Mouse (Mus musculus): ENCODE measurements around the gene Atp11c. TPM values are rescaled to one million over a fixed set of nuclear protein-coding genes. Genes with fewer than 3 reads are reported as not detected.

Atp11c gene
- polyA plus RNA-seq, 1 experiment from 2014 or later, result 5.9 TPM

DNA sequence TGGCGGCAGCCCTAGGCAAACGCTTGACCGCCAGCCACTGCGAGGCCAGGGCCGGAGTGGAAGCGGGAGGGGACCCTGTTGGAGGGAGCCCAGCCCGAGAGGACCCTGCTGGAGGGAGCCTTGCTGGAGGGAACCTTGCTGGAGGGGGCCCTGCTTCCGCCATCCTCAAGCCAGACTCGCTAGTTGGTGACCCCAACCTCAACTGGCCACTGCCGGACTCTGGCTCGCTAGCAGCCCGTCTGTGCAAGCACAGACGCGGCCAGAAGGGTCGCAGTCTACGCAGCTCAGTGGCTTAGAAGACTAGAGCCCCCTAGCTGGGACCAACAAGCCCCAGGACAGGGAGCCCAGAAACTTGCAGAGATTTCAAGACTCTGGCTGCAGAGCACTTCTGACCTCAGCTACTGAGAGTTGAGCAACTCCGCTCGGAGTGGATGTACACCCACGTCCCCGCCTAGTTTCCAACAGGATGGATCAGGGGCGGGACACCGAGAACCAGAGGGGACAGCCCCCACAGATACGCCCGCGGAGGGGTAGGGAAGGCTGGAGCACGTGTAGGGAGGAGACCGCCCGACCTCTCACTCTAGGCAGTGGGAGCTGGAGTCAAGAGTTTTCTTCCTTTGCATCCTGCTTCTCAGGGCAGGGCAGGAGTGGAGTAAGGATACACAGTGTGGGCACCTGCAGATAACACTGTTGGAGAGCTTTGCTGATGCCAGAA is 413.6 kb downstream of the Atp11c start, which contains the start of gene Mcf2:
Gene Mcf2, minus strand, starts transcription at position 346 of the 715 bp plus-strand sequence.
- Histone ChIP-seq H3K4me1 (replicated peaks) (0 out of 2 replicates have a peak, but pooled peaks cover 2% of the 10 kb centered on the region), H3K27me3 (replicated peaks) (peaks cover 14% of the 10 kb centered on the region), H3K9me3 (replicated peaks) (no peaks in the 10 kb centered on the region), H3K27ac (ENCODE audit: poor library complexity, severe bottlenecking) (no peak within 1 kb of the TSS), H3K36me3 (no peaks in the 10 kb centered on the region), H3K9ac (0 out of 2 replicates have a peak within 1 kb of the TSS, but pooled peaks have one; percentile 34), H3K4me2 (peak within 1 kb of the TSS; percentile 91), H3K4me3 (peak within 1 kb of the TSS; percentile 45)
- WGBS, result 16% methylated on average over 27 of the region's 28 CpGs
- ATAC-seq (ENCODE audit: insufficient number of reproducible peaks, low FRiP score), result 0 out of 2 replicates have a peak, but pooled peaks have one; percentile 39

DNA sequence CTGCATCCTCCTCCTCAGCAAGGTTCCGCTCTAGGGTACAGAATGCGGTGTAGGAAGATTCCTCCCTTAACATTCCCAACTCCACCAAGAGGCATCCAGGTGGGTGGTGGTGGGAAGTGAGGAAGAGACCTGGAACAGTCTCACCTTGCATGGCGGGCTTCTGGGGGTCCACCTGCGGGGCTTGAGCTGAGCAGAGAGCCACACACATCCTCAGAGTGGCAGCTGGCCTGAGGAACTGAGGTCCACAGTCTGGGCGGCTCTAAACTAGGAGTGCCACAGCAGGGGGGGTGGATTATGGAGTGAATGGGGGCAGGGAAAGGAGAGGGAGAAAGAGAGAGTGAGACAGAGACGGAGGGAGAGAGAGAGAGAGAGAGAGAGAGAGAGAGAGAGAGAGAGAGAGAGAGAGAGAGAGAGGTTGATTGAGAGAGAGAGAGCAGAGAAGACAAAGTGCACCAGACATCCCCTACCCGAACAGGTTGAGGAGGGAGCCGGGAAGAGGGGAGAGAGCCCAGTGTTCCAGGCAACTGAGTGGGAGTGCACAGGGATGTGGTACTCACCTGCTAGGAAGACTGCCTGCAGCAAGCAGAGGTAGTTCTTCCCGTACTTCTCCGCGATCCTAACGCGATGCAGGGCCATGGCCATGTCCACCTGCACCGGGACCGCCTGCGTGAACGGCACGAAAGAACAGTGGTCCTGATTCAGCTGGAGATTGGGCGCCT is 414.3 kb downstream of the Atp11c start:
- ATAC-seq (ENCODE audit: insufficient number of reproducible peaks, low FRiP score), result no peak
- H3K27ac ChIP-seq (ENCODE audit: poor library complexity, severe bottlenecking), result no peak overlapping the region
- H3K9ac ChIP-seq, result 0 out of 2 replicates have a peak overlapping the region, but pooled peaks have one; percentile 34
- no peaks in the 10 kb centered on the region for H3K9me3 ChIP-seq (replicated peaks)
- H3K4me3 ChIP-seq, result peak overlapping the region; percentile 45
- peaks cover 14% of the 10 kb centered on the region for H3K27me3 ChIP-seq (replicated peaks)
- H3K4me2 ChIP-seq, result peak overlapping the region; percentile 91
- H3K4me1 ChIP-seq (replicated peaks), result 0 out of 2 replicates have a peak, but pooled peaks cover 2% of the 10 kb centered on the region
- H3K36me3 ChIP-seq, result no peaks in the 10 kb centered on the region
- 7% methylated on average over 19 of the region's 19 CpGs for WGBS

MicroRNA genes within 50 kb of the gene (microRNA counts, 519-probe panel; counts per million panel counts)
- not detected for microRNA mmu-miR-505

Small RNA genes lying within 50 kb of the gene (microRNA-seq; reads per million reads assigned to microRNA genes)
- gene Mir505, result 104 reads per million, percentile 53 among the genes with 10 or more reads in this experiment

Other genes with a start within 250 kb of the Atp11c start
- gene Gm7073, start 53.4 kb downstream of the Atp11c start, polyA plus RNA-seq (2016; fragmentation: Nextera tagmentation; extraction: Ambion mirVana), result not detected in 2 replicates